Mouse (Mus musculus): ENCODE data around the gene Prrt1. TPM values are rescaled to one million over a fixed set of nuclear protein-coding genes. Genes with fewer than 3 reads are reported as not detected.

The Prrt1 gene
- total RNA-seq (2012; rRNA removed) (not detected in 2 replicates), polyA plus RNA-seq (2012; ENCODE audit: insufficient read depth in 1 of 2, insufficient read length in 2 of 2, low read depth in 1 of 2, low replicate concordance in 2 of 2, missing spikeins in 1 of 2) (1 to 10 TPM in 1 of 2 experiments, not detected in 1; 1.0 TPM)

GRCm38 (mm10) chr17:34629221-34629751 lies at the start of gene Prrt1:
TSS of gene Prrt1 (plus strand) at chr17:34629533.
- Histone ChIP-seq H3K27me3 (ENCODE audit: control insufficient read depth in 1 of 2, insufficient read depth in 2 of 2, low read length in 2 of 2) (no peaks in the 10 kb centered on the region; a peak in 1 of 4 replicates), H3K4me3 (ENCODE audit: control insufficient read depth in 1 of 2, insufficient read depth in 1 of 2, low read depth in 2 of 2, low read length in 2 of 2) (peak within 1 kb of the TSS; percentile 61 to 91), H3K27ac (ENCODE audit: control insufficient read depth, low read depth, low read length) (peak within 1 kb of the TSS; percentile 94), H3K36me3 (ENCODE audit: control insufficient read depth in 1 of 2, insufficient read depth in 2 of 2, low read length in 2 of 2) (peaks cover 0 to 11% of the 10 kb centered on the region in 2 experiments; a peak in 2 of 4 replicates), H3K9me3 (replicated peaks; ENCODE audit: insufficient read depth, low read length) (no peaks in the 10 kb centered on the region), H3K9ac (ENCODE audit: control insufficient read depth, low read depth, low read length, poor library complexity, severe bottlenecking) (peak within 1 kb of the TSS; percentile 90), H3K79me2 (ENCODE audit: control insufficient read depth, insufficient read depth, low read length, poor library complexity) (peaks cover 16% of the 10 kb centered on the region), H3K4me1 (ENCODE audit: control insufficient read depth in 1 of 2, insufficient read depth in 2 of 2, low read length in 2 of 2) (peaks cover 0 to 26% of the 10 kb centered on the region in 2 experiments; a peak in 3 of 4 replicates)
- TF ChIP-seq RCOR1 (IDR thresholded peaks at IDR 0.05; ENCODE audit: low read depth, low read length) (peak; percentile 36; the same call in 1 of the 2 replicates), NELFE (IDR thresholded peaks at IDR 0.05; ENCODE audit: low read depth, low read length) (no peak)
- no peak for DNase-seq (ENCODE audit: low read depth, low spot score)

- Histone ChIP-seq H3K27me3 (ENCODE audit: control insufficient read depth in 1 of 2, insufficient read depth in 2 of 2, low read length in 2 of 2) (no peaks in the 10 kb centered on the region), H3K9me3 (replicated peaks; ENCODE audit: insufficient read depth, low read length) (no peaks in the 10 kb centered on the region), H3K79me2 (ENCODE audit: control insufficient read depth, insufficient read depth, low read length, poor library complexity) (peaks cover 1% of the 10 kb centered on the region; the same call in 1 of the 2 replicates), H3K36me3 (ENCODE audit: control insufficient read depth in 1 of 2, insufficient read depth in 2 of 2, low read length in 2 of 2) (peaks cover 0 to 3% of the 10 kb centered on the region in 2 experiments; a peak in 1 of 4 replicates), H3K27ac (ENCODE audit: control insufficient read depth, low read depth, low read length) (no peak overlapping the region), H3K4me3 (ENCODE audit: control insufficient read depth in 1 of 2, insufficient read depth in 1 of 2, low read depth in 2 of 2, low read length in 2 of 2) (no peak overlapping the region), H3K4me1 (ENCODE audit: control insufficient read depth in 1 of 2, insufficient read depth in 2 of 2, low read length in 2 of 2) (peaks cover 0 to 6% of the 10 kb centered on the region in 2 experiments; a peak in 1 of 4 replicates), H3K9ac (ENCODE audit: control insufficient read depth, low read depth, low read length, poor library complexity, severe bottlenecking) (no peak overlapping the region)
- TF ChIP-seq ETS1 (IDR thresholded peaks at IDR 0.05; ENCODE audit: low read depth, low read length) (no peak), MYC (IDR thresholded peaks at IDR 0.05; ENCODE audit: low read depth, low read length) (no peak), ELF1 (IDR thresholded peaks at IDR 0.05; ENCODE audit: low read depth, low read length) (no peak), ZC3H11A (IDR thresholded peaks at IDR 0.05; ENCODE audit: low read depth, low read length) (no peak)
- DNase-seq (ENCODE audit: low read depth, low spot score) = no peak
Measured at GRCm38 (mm10) chr17:34582528-34582927, 46.8 kb upstream of the Prrt1 start.

- no peak overlapping the region for H3K9ac ChIP-seq (ENCODE audit: control insufficient read depth, low read depth, low read length, poor library complexity, severe bottlenecking)
- no peaks in the 10 kb centered on the region for H3K27me3 ChIP-seq (ENCODE audit: control insufficient read depth in 1 of 2, insufficient read depth in 2 of 2, low read length in 2 of 2)
- H3K27ac ChIP-seq (ENCODE audit: control insufficient read depth, low read depth, low read length) = no peak overlapping the region
- H3K9me3 ChIP-seq (replicated peaks; ENCODE audit: insufficient read depth, low read length) = no peaks in the 10 kb centered on the region
- H3K36me3 ChIP-seq (ENCODE audit: control insufficient read depth in 1 of 2, insufficient read depth in 2 of 2, low read length in 2 of 2) = peaks cover 0 to 5% of the 10 kb centered on the region in 2 experiments; a peak in 2 of 4 replicates
- no peak for DNase-seq (ENCODE audit: low read depth, low spot score)
- H3K4me3 ChIP-seq (ENCODE audit: control insufficient read depth in 1 of 2, insufficient read depth in 1 of 2, low read depth in 2 of 2, low read length in 2 of 2) = no peak overlapping the region
- TF ChIP-seq CHD1 (IDR thresholded peaks at IDR 0.05; ENCODE audit: low read depth, low read length) = no peak
- TF ChIP-seq KAT2A (conservative IDR thresholded peaks at IDR 0.05; ENCODE audit: low read depth, low read length) = no peak
- TF ChIP-seq ELF1 (IDR thresholded peaks at IDR 0.05; ENCODE audit: low read depth, low read length) = no peak
- no peak for TF ChIP-seq MEF2A (IDR thresholded peaks at IDR 0.05; ENCODE audit: extremely low read depth, insufficient replicate concordance, low read depth, low read length, poor library complexity, severe bottlenecking)
- no peak for TF ChIP-seq TAL1 (IDR thresholded peaks at IDR 0.05; ENCODE audit: low read length)
- no peak for TF ChIP-seq E2F4 (IDR thresholded peaks at IDR 0.05; ENCODE audit: borderline replicate concordance, low read depth, low read length)
- no peak for TF ChIP-seq MAFK (IDR thresholded peaks at IDR 0.05; ENCODE audit: borderline replicate concordance, low read depth, low read length)
- TF ChIP-seq MXI1 (IDR thresholded peaks at IDR 0.05; ENCODE audit: low read depth, low read length) = no peak
- no peak for TF ChIP-seq ZNF384 (IDR thresholded peaks at IDR 0.05; ENCODE audit: low read depth, low read length)
- no peak for TF ChIP-seq USF1 (IDR thresholded peaks at IDR 0.05; ENCODE audit: low read depth, low read length)
- no peak for TF ChIP-seq MAX (IDR thresholded peaks at IDR 0.05; ENCODE audit: low read length)
- no peak for TF ChIP-seq MYC (IDR thresholded peaks at IDR 0.05; ENCODE audit: low read depth, low read length)
- no peak for TF ChIP-seq GABPA (IDR thresholded peaks at IDR 0.05; ENCODE audit: low read depth, low read length)
- no peak for TF ChIP-seq MYB (IDR thresholded peaks at IDR 0.05; ENCODE audit: low read depth, low read length)
- no peak for TF ChIP-seq NRF1 (IDR thresholded peaks at IDR 0.05; ENCODE audit: insufficient read depth, low read depth, low read length, poor library complexity, severe bottlenecking)
- TF ChIP-seq ZKSCAN1 (IDR thresholded peaks at IDR 0.05; ENCODE audit: low read depth, low read length) = no peak
- no peak for TF ChIP-seq TCF12 (IDR thresholded peaks at IDR 0.05; ENCODE audit: low read depth, low read length)
- TF ChIP-seq CHD2 (IDR thresholded peaks at IDR 0.05; ENCODE audit: low read length) = no peak
- TF ChIP-seq SIN3A (IDR thresholded peaks at IDR 0.05; ENCODE audit: low read length) = no peak
- peaks cover 9% of the 10 kb centered on the region; the same call in 1 of the 2 replicates for H3K79me2 ChIP-seq (ENCODE audit: control insufficient read depth, insufficient read depth, low read length, poor library complexity)
- H3K4me1 ChIP-seq (ENCODE audit: control insufficient read depth in 1 of 2, insufficient read depth in 2 of 2, low read length in 2 of 2) = peaks cover 2 to 9% of the 10 kb centered on the region in 2 experiments; a peak in 3 of 4 replicates
Measured at GRCm38 (mm10) chr17:34583397-34583796, 45.9 kb upstream of the Prrt1 start.

Measured in MEL (cell line).